Mouse (Mus musculus): ENCODE data around the gene Dmrtc1a.
"Not testable (repeated sequence)": the region's sequence is repeated elsewhere in the genome, so short reads cannot be mapped to it uniquely, and the experiment has no call there.

The Dmrtc1a gene

GRCm38 (mm10) chrX:102908587-102908986 is at the start of gene Dmrtc1a, which contains the start of gene 1700011M02Rik:
Gene Dmrtc1a (minus strand): TSS chrX:102908687.
Gene 1700011M02Rik (plus strand): TSS chrX:102908905.
- not testable (repeated sequence) for DNase-seq (ENCODE audit: low spot score)

GRCm38 (mm10) chrX:102950136-102950535 is 41.6 kb upstream of the Dmrtc1a start:
- not testable (repeated sequence) for DNase-seq (ENCODE audit: low spot score)

DNA sequence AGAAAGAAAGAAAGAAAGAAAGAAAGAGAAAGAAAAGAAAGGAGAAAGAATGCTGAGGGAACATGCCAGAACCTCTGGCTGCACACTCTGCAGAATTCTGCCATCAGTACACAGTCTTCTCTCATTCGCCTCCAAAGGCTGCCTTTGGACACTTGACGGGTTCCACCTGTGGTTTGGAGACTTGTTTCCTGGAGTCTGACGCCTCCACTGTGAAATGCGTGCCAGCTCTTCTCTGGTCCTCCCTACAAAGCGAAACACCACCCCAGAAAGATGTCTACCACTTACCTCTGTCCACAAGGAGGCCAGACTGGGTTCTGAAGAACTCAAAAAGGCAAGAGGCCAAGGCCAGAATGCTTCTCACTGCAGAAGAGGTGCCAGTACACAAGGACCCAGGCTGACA is 28.3 kb upstream of the Dmrtc1a start:
- DNase-seq (ENCODE audit: low spot score): no peak

GRCm38 (mm10) chrX:102934395-102934764 is 25.9 kb upstream of the Dmrtc1a start:
- DNase-seq (ENCODE audit: low spot score): no peak

DNA sequence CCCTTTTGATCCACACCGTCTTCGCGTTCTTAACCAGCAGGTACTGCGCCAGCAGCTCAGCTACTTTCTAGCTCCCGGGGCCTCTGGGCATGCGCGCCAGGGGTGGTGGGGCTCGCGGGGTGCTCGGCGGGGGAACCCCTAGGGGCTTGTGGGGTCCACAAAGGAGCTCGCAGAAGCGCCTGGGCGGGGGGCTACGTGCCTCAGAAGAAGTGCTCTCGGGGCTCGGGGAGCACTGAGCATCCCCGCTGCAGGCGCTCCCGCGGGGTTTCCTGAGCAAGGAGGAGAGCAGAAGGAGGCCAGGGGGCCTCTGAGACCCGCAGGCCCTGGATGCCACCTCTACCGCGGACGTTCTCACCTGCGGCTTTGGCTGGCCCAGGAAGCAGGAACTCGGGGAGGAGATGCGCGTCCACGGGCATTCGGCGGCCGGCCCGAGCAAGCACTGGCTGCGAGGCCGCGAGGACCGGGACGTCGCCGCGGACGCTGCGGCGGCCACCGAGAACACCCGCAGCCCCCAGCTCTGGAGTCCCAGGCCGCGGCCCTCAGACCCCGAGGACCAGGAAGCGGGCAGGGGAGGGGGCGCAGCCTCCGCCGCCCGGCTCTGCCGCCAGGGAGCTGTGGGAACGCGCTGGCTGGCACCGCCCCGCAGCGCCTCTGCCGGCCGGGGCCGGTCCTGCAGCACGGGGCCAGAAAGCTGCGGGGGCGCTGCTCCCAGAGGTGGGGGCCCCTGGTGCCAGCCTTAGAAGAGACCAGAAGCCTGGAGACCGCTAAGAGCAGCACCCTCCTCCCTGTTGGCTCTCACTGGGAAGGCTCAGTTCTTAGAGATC is 25.3 kb upstream of the Dmrtc1a start:
- no peak for DNase-seq (ENCODE audit: low spot score)

- DNase-seq (ENCODE audit: low spot score): no peak
These were observed 24.6 kb upstream of the Dmrtc1a start for GRCm38 (mm10) chrX:102932992-102933570.

DNA sequence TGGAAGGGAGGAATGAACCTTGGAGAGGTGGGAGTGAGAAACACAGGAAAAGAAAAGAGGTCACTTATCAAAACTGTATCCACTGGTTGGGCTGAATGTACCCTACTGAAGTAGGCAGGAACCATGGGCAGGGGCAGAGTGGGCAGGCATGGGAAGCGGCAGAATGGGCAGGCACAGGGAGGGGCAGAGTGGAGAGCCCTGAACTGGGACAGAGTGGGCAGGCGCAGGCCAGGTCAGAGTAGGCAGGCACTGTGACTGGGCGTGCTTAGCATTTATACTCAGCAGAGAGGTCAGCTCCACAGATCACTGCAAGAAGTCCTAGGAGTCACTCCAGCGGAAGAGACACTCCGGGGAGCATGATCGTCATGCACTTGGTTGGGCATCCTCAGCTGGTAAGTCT is 19.6 kb upstream of the Dmrtc1a start, which contains the start of gene 1700018G05Rik:
TSS of gene 1700018G05Rik (plus strand) at position 301 of the 400 bp plus-strand sequence.
- DNase-seq (ENCODE audit: low spot score): not testable (repeated sequence)

DNA sequence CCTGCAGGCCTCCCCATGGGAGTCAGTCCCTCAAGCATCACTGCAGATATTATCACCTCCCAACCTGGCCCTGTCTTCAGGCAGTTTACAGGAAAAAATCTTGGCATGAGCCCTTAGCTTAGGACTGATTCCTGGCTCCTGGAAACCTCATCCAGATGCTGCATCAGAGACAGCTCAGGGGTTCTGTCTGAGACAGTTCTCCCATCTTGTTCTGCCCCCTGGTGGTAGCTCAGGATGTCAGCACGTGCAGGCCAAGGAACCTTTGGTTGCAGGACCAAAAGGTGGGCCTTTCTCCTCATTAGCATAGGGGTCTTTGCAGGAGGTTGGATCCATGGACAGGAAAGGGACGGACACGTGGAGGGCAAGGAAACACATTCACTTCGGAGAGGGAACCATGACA is 18.2 kb upstream of the Dmrtc1a start:
- DNase-seq (ENCODE audit: low spot score): not testable (repeated sequence)

DNA sequence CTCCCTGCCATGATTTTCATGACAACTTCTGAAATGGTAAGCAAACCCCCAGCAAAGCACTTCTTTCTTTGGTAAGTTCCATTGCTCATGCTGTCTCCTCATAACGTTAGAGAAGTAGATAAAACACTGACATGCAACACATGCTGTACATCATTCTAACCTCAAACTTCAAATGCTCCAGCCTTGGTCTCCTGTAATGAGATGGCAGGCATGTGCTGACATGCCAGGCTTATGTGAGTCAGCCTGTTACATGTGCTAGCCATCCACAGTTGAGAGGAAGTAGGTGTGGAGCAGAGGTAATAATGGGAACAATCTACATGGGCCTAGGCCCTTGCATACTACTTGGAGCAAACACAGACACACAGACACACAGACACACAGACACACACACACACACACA is 6.3 kb upstream of the Dmrtc1a start:
- not testable (repeated sequence) for DNase-seq (ENCODE audit: low spot score)

DNA sequence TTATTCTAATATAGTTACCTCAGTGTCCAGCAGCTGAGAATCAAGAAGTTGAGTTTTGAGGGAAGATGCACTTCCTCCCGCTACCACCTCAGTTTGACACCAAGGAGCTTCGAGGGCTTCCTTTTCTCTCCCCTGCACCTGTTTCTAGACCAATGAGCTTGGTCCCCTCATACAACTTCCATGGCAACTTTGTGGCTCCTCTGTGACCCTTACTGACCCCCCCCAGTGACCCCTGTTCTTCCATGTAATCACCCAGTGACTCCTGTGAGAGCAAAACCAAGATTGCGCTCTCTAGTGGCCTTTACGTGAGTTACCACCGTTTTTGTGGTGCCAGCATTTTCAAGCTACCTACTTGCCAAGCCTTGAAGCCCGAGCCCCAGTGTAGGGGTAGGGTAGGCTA is 40.6 kb downstream of the Dmrtc1a start, which contains the start of gene 1700031F05Rik:
TSS of gene 1700031F05Rik (minus strand) at position 101 of the 400 bp plus-strand sequence.
- no peak for DNase-seq (ENCODE audit: low spot score)

- DNase-seq (ENCODE audit: low spot score): not testable (repeated sequence)
These were observed 54.0 kb downstream of the Dmrtc1a start, which contains the start of gene Dmrtc1c2 for GRCm38 (mm10) chrX:102854516-102854915. Gene Dmrtc1c2 (minus strand): TSS chrX:102854616.

Data from c-Kit-positive CD71-positive TER-119-positive erythroid progenitor cells, embryonic 14.5 days (primary cell).